19 mouse cellular contexts compared by ENCODE assay signal in genomic region chr1:40270415-40270814, GRCm38 (mm10). TPM values are rescaled to one million over a fixed set of nuclear protein-coding genes. Genes with fewer than 3 reads are reported as not detected.
DNase-seq lines count a peak whose midpoint lies in the region; ATAC-seq lines count a peak whose summit lies in the region.
"Had no signal": no experiment of that assay in that cellular context is flagged by ENCODE, and none has a peak within 500 bp of the region (broad histone marks: within the 10 kb centered on the region; RNA-seq: fewer than 3 reads in every experiment).

No protein-coding gene starts in this region.

- ATAC-seq in erythroblast, adult 5-6 weeks (replicated peaks; ENCODE audit: low FRiP score, poor library complexity, severe bottlenecking) = peak; percentile 83
- peak; percentile 79 for ATAC-seq in megakaryocyte-erythroid progenitor cell, adult 5-6 weeks (replicated peaks; ENCODE audit: low FRiP score, low TSS enrichment, poor library complexity, severe bottlenecking)
- ATAC-seq: forebrain, embryonic 15.5 days had no signal

- DNase-seq in layer of hippocampus, adult 18-20 months (ENCODE audit: low spot score in 2 of 2) = peak; percentile 36 to 72
- DNase-seq in layer of hippocampus, postnatal 25 days (ENCODE audit: extremely low spot score in 1 of 2, low spot score in 1 of 2) = no peak
- peak; percentile 68 for DNase-seq in spleen, adult 12 weeks (ENCODE audit: low spot score)
- DNase-seq in spleen, adult 18-20 months = no peak
- no peak for DNase-seq in lung, postnatal 25 days (ENCODE audit: low spot score)
- DNase-seq in thymus, postnatal 36 days = no peak
- DNase-seq: adrenal gland, postnatal 36 days; cerebellum, adult 8-10 months; heart, postnatal 10 days; kidney, adult 8-10 months; kidney, postnatal 36 days; lung, adult 2 months; lung, postnatal 36 days; retina, postnatal 1 day; thymus, postnatal 14 days had no signal

RNA-seq across cellular contexts. Expression of gene Il1r1, which starts 45.5 kb away (rescaled TPM):
- total RNA-seq in layer of hippocampus, adult 18-20 months (2021) = 1 to 10 TPM; 8.2 to 8.5 TPM
- total RNA-seq in layer of hippocampus, postnatal 25 days (2021) = 1 to 10 TPM; 7.3 to 7.6 TPM
- 22.1 and 35.3 TPM in 2 replicates for total RNA-seq in erythroblast, adult 5-6 weeks (2015; ENCODE audit: low replicate concordance)
- 34.5 and 39.0 TPM in 2 replicates for total RNA-seq in erythroblast, adult 5-6 weeks (2017; ENCODE audit: low replicate concordance)
- 0.49 and 2.7 TPM in 2 replicates for total RNA-seq in megakaryocyte-erythroid progenitor cell, adult 5-6 weeks (2014; fragmentation: Nextera tagmentation)
- total RNA-seq in megakaryocyte-erythroid progenitor cell, adult 5-6 weeks (2017) = 1.4 and 3.1 TPM in 2 replicates
- total RNA-seq: monocyte, adult 5-6 weeks had no signal

RNA-seq across cellular contexts. Expression of gene Il1rl2, which starts 54.0 kb away (rescaled TPM):
- under 1 TPM; 0.22 to 0.38 TPM for total RNA-seq in layer of hippocampus, adult 18-20 months (2021)
- under 1 TPM; 0.28 to 0.42 TPM for total RNA-seq in layer of hippocampus, postnatal 25 days (2021)
- 0.19 and 3.6 TPM in 2 replicates for total RNA-seq in erythroblast, adult 5-6 weeks (2015; ENCODE audit: low replicate concordance)
- 4.2 and 5.2 TPM in 2 replicates for total RNA-seq in erythroblast, adult 5-6 weeks (2017; ENCODE audit: low replicate concordance)
- total RNA-seq in megakaryocyte-erythroid progenitor cell, adult 5-6 weeks (2014; fragmentation: Nextera tagmentation) = 2.6 and 6.3 TPM in 2 replicates
- total RNA-seq in megakaryocyte-erythroid progenitor cell, adult 5-6 weeks (2017) = 1.2 and 6.3 TPM in 2 replicates

Comparison
In these comparisons a context has a peak if more than half of its experiments do, and no peak if none do; other contexts are left out.
1. DNase-seq: peak in layer of hippocampus, adult 18-20 months (2 of 2) and spleen, adult 12 weeks (single experiment); none in layer of hippocampus, postnatal 25 days (0 of 2), spleen, adult 18-20 months (0 of 2), lung, postnatal 25 days (single experiment) and thymus, postnatal 36 days (0 of 2).